In the genomic region with DNA sequence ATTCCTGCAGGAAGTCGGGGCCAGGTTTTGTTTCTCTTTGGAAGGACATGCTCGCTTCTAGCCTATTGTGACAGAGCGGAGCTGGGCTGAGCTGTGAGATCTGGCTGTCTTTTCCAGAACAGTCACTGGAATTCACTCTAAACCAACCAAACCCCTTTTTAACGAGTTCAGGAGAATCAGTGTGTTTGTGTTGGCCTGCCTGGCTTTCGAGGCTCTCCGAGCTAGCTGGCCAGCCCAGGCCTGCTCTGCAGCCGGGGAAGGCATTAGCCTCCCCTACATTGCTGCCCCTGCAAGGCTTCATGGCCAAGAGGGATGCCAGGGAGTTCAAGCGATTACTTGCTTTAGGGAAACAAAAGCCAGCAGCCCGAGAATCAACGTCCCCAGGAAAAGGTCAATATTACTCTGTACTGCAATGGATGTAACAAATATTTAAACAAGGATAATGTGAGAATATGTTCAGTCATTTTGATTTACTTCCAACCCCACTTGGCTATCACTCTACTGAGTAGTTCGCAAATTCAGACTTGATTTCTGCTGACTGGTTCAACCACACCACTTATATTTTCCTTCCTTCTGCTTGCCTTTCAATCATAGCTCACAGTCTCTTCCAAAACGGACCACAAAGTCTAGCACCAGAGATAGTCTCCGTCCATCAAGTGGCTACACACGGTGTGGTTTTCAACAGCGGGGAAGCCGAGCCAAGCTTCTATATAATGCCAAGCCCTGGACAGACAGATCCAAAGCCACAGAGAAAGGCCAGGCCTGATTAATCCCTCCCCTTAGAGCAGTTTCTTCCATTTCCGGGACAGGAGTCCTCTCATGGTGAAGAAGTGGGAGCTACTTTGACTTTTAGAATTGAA, we compare ENCODE assay signal across 8 mouse cellular contexts.
DNase-seq lines count a peak whose midpoint lies in the region; ATAC-seq and TF ChIP-seq lines count a peak whose summit lies in the region.

No protein-coding gene starts in this region.

- H3K27ac ChIP-seq in kidney, postnatal 0 days, result peak overlapping the region; percentile 19; the same call in 1 of the 2 replicates
- peak overlapping the region; percentile 62 for H3K27ac ChIP-seq in limb, embryonic 10.5 days
- H3K27ac ChIP-seq in stomach, embryonic 14.5 days (ENCODE audit: low read length), result peak overlapping the region; percentile 92
- H3K27ac ChIP-seq in hindbrain, embryonic 14.5 days, result no peak overlapping the region

- DNase-seq in kidney, postnatal 0 days (ENCODE audit: low spot score), result peak; percentile 55
- DNase-seq in kidney, postnatal 10 days, result no peak
- DNase-seq in heart, adult 18-20 months, result peak; percentile 34 to 37
- DNase-seq in limb, embryonic 10.5 days (ENCODE audit: low spot score), result no peak
- no peak for DNase-seq in hindbrain, embryonic 14.5 days (ENCODE audit: low spot score)
- no peak for DNase-seq in urinary bladder, postnatal 36 days (ENCODE audit: low spot score in 2 of 2)
- no peak for DNase-seq in cerebellum, postnatal 25 days

- H3K9ac ChIP-seq in kidney, postnatal 0 days (ENCODE audit: low read depth, low read length), result no peak overlapping the region
- no peak overlapping the region for H3K9ac ChIP-seq in stomach, embryonic 14.5 days (replicated peaks; ENCODE audit: low read depth, low read length)
- H3K9ac ChIP-seq in hindbrain, embryonic 14.5 days, result no peak overlapping the region

- peaks cover 7% of the 10 kb centered on the region for H3K4me1 ChIP-seq in kidney, postnatal 0 days (replicated peaks; ENCODE audit: insufficient read depth, low read length)
- H3K4me1 ChIP-seq in limb, embryonic 10.5 days, result peaks cover 52% of the 10 kb centered on the region
- peaks cover 39% of the 10 kb centered on the region for H3K4me1 ChIP-seq in stomach, embryonic 14.5 days (ENCODE audit: control insufficient read depth, insufficient read depth, low read length)
- no peaks in the 10 kb centered on the region for H3K4me1 ChIP-seq in hindbrain, embryonic 14.5 days (replicated peaks; ENCODE audit: control insufficient read depth, insufficient read depth, low read length)

- 55% methylated on average over 17 of the region's 17 CpGs for WGBS in kidney, postnatal 0 days
- WGBS in limb, embryonic 10.5 days, result 78% methylated on average over 17 of the region's 17 CpGs
- 41% methylated on average over 17 of the region's 17 CpGs for WGBS in stomach, embryonic 14.5 days
- 83% methylated on average over 17 of the region's 17 CpGs for WGBS in hindbrain, embryonic 14.5 days

- no peaks in the 10 kb centered on the region for H3K36me3 ChIP-seq in kidney, postnatal 0 days (ENCODE audit: insufficient read depth, low read length)
- no peaks in the 10 kb centered on the region for H3K36me3 ChIP-seq in limb, embryonic 10.5 days
- no peaks in the 10 kb centered on the region for H3K36me3 ChIP-seq in stomach, embryonic 14.5 days (ENCODE audit: control insufficient read depth, insufficient read depth, low read length)
- no peaks in the 10 kb centered on the region for H3K36me3 ChIP-seq in hindbrain, embryonic 14.5 days (replicated peaks; ENCODE audit: control insufficient read depth, insufficient read depth)

- H3K4me3 ChIP-seq in kidney, postnatal 0 days (replicated peaks; ENCODE audit: low read depth, low read length), result no peak overlapping the region
- no peak overlapping the region for H3K4me3 ChIP-seq in limb, embryonic 10.5 days
- no peak overlapping the region for H3K4me3 ChIP-seq in stomach, embryonic 14.5 days (ENCODE audit: low read depth, low read length)
- H3K4me3 ChIP-seq in hindbrain, embryonic 14.5 days (replicated peaks; ENCODE audit: low read length), result no peak overlapping the region

- no peak overlapping the region for H3K4me2 ChIP-seq in kidney, postnatal 0 days (ENCODE audit: low read length)
- H3K4me2 ChIP-seq in stomach, embryonic 14.5 days (replicated peaks; ENCODE audit: low read depth, low read length), result no peak overlapping the region
- no peak overlapping the region for H3K4me2 ChIP-seq in hindbrain, embryonic 14.5 days (replicated peaks)

- no peaks in the 10 kb centered on the region for H3K27me3 ChIP-seq in kidney, postnatal 0 days (ENCODE audit: insufficient read depth, low read length)
- H3K27me3 ChIP-seq in limb, embryonic 10.5 days (ENCODE audit: low read depth, poor library complexity, severe bottlenecking), result no peaks in the 10 kb centered on the region
- no peaks in the 10 kb centered on the region for H3K27me3 ChIP-seq in stomach, embryonic 14.5 days (ENCODE audit: control insufficient read depth, insufficient read depth, low read length)
- H3K27me3 ChIP-seq in hindbrain, embryonic 14.5 days (ENCODE audit: control insufficient read depth, insufficient read depth, low read length), result no peaks in the 10 kb centered on the region

- TF ChIP-seq CTCF in kidney, postnatal 0 days (IDR thresholded peaks at IDR 0.05; ENCODE audit: low read depth), result no peak

- no peaks in the 10 kb centered on the region for H3K9me3 ChIP-seq in kidney, postnatal 0 days (replicated peaks; ENCODE audit: low read length)
- H3K9me3 ChIP-seq in limb, embryonic 10.5 days (replicated peaks), result no peaks in the 10 kb centered on the region
- no peaks in the 10 kb centered on the region for H3K9me3 ChIP-seq in stomach, embryonic 14.5 days (ENCODE audit: control insufficient read depth, low read depth, low read length)
- no peaks in the 10 kb centered on the region for H3K9me3 ChIP-seq in hindbrain, embryonic 14.5 days (ENCODE audit: control insufficient read depth, low read length)

- no peak for ATAC-seq in kidney, postnatal 0 days (replicated peaks; ENCODE audit: low FRiP score, low read depth)
- peak; percentile 72 for ATAC-seq in stomach, embryonic 14.5 days (ENCODE audit: insufficient number of reproducible peaks, insufficient read depth, low FRiP score, low read depth)
- no peak for ATAC-seq in hindbrain, embryonic 14.5 days (ENCODE audit: low FRiP score)

Comparison
In these comparisons a context has a peak if more than half of its experiments do, and no peak if none do; other contexts are left out.
1. DNase-seq: peak in kidney, postnatal 0 days (single experiment) and heart, adult 18-20 months (2 of 2); none in kidney, postnatal 10 days (single experiment), limb, embryonic 10.5 days (single experiment), hindbrain, embryonic 14.5 days (single experiment), urinary bladder, postnatal 36 days (0 of 2) and cerebellum, postnatal 25 days (0 of 2).